Mouse (Mus musculus) layer of hippocampus, adult 11-12 months (tissue): ENCODE data around the gene Pigk.
A peak's percentile ranks its signal among the peaks of the same experiment; 100 is the strongest.
"Not testable (repeated sequence)": the region's sequence is repeated elsewhere in the genome, so short reads cannot be mapped to it uniquely, and the experiment has no call there.

ENCODE experiments used
- DNase-seq: peaks from one replicate; pipeline ENCODE4 v3.0.0; 2022; ENCODE audit warnings: low spot score

The Pigk gene

GRCm38 (mm10) chr3:152767485-152767884, 53.6 kb downstream of the Pigk start:
- DNase-seq, result no peak

GRCm38 (mm10) chr3:152770056-152770455, 56.2 kb downstream of the Pigk start:
- no peak for DNase-seq

- no peak for DNase-seq
These were observed 62.5 kb downstream of the Pigk start for GRCm38 (mm10) chr3:152776363-152776762.

- DNase-seq, result no peak
These were observed 63.1 kb downstream of the Pigk start for GRCm38 (mm10) chr3:152776872-152777540.

- no peak for DNase-seq
These were observed 65.9 kb downstream of the Pigk start for GRCm38 (mm10) chr3:152779819-152780218.

- peak; percentile 70 for DNase-seq
These were observed 69.9 kb downstream of the Pigk start for GRCm38 (mm10) chr3:152783792-152784191.

GRCm38 (mm10) chr3:152784353-152784752, 70.5 kb downstream of the Pigk start:
- not testable (repeated sequence) for DNase-seq

- not testable (repeated sequence) for DNase-seq
These were observed 74.5 kb downstream of the Pigk start for GRCm38 (mm10) chr3:152788301-152788953.

GRCm38 (mm10) chr3:152792601-152793000, 78.7 kb downstream of the Pigk start:
- no peak for DNase-seq

- no peak for DNase-seq
These were observed 79.1 kb downstream of the Pigk start for GRCm38 (mm10) chr3:152793006-152793405.

GRCm38 (mm10) chr3:152796216-152796615, 82.3 kb downstream of the Pigk start:
- DNase-seq, result no peak

GRCm38 (mm10) chr3:152797354-152797753, 83.5 kb downstream of the Pigk start:
- no peak for DNase-seq

GRCm38 (mm10) chr3:152799738-152800431, 86.0 kb downstream of the Pigk start:
- peak; percentile 47 for DNase-seq

GRCm38 (mm10) chr3:152813905-152814304, 100.0 kb downstream of the Pigk start:
- no peak for DNase-seq

- no peak for DNase-seq
These were observed 101.2 kb downstream of the Pigk start for GRCm38 (mm10) chr3:152815110-152815509.

GRCm38 (mm10) chr3:152820406-152820805, 106.5 kb downstream of the Pigk start:
- DNase-seq, result no peak

- no peak for DNase-seq
These were observed 107.3 kb downstream of the Pigk start for GRCm38 (mm10) chr3:152821202-152821601.

GRCm38 (mm10) chr3:152831377-152831776, 117.5 kb downstream of the Pigk start:
- DNase-seq, result no peak

- no peak for DNase-seq
These were observed 118.1 kb downstream of the Pigk start for GRCm38 (mm10) chr3:152831974-152832373.

GRCm38 (mm10) chr3:152832436-152832835, 118.5 kb downstream of the Pigk start:
- no peak for DNase-seq

- DNase-seq, result no peak
These were observed 123.5 kb downstream of the Pigk start for GRCm38 (mm10) chr3:152837407-152837806.

GRCm38 (mm10) chr3:152837938-152838337, 124.0 kb downstream of the Pigk start:
- DNase-seq, result peak; percentile 65

- no peak for DNase-seq
These were observed 127.4 kb downstream of the Pigk start for GRCm38 (mm10) chr3:152841264-152841663.
